Mouse (Mus musculus): ENCODE data around the gene Hoxb8. TPM values are rescaled to one million over a fixed set of nuclear protein-coding genes. Genes with fewer than 3 reads are reported as not detected.

Hoxb8 gene
- total RNA-seq, 2 experiments from 2014 or later, result not detected

GRCm38 (mm10) chr11:96314671-96315343 is 33.1 kb downstream of the Hoxb8 start:
- Histone ChIP-seq H3K4me3 (no peak overlapping the region), H3K27ac (no peak overlapping the region)
- no peak for TF ChIP-seq CTCF (IDR thresholded peaks at IDR 0.05)
- intact Hi-C loops (cut with DNase I), result loop anchor here (5.0 to 10.0 kb wide), 3 partner anchors 37 to 310 kb away; partner anchors contain the start of genes Hoxb2 and Igf2bp1
- no peak for DNase-seq (ENCODE audit: extremely low spot score in 1 of 2, low spot score in 2 of 2)

- intact Hi-C loops (cut with DNase I), result loop anchor here (5.0 to 10.0 kb wide), 2 partner anchors 37 to 311 kb away; partner anchors contain the start of genes Hoxb2 and Igf2bp1
- H3K27ac ChIP-seq, result no peak overlapping the region
Measured at GRCm38 (mm10) chr11:96315344-96315681, 33.6 kb downstream of the Hoxb8 start.

GRCm38 (mm10) chr11:96316696-96317607 is 35.2 kb downstream of the Hoxb8 start:
- H3K4me3 ChIP-seq, result no peak overlapping the region
- H3K27ac ChIP-seq, result no peak overlapping the region
- TF ChIP-seq CTCF (IDR thresholded peaks at IDR 0.05), result no peak
- intact Hi-C loops (cut with DNase I), result loop anchor here (5.0 to 10.0 kb wide), 2 partner anchors 35 to 312 kb away; partner anchors contain the start of genes Hoxb2 and Igf2bp1
- no peak for DNase-seq (ENCODE audit: extremely low spot score in 1 of 2, low spot score in 2 of 2)

More at GRCm38 (mm10) chr11:96315344-96315681, 33.6 kb downstream of the Hoxb8 start:
- no peak for TF ChIP-seq CTCF (IDR thresholded peaks at IDR 0.05)
- no peak for DNase-seq (ENCODE audit: extremely low spot score in 1 of 2, low spot score in 2 of 2)
- H3K4me3 ChIP-seq, result no peak overlapping the region

GRCm38 (mm10) chr11:96317608-96318367 is 36.1 kb downstream of the Hoxb8 start, which contains the start of gene Hoxb4:
Gene Hoxb4 (plus strand): TSS chr11:96318267.
- Histone ChIP-seq H3K27ac (no peak within 1 kb of the TSS), H3K4me3 (no peak within 1 kb of the TSS)
- intact Hi-C loops (cut with DNase I), result loop anchor here (5.0 to 10.0 kb wide), 2 partner anchors 35 to 313 kb away; partner anchors contain the start of genes Hoxb2 and Igf2bp1

GRCm38 (mm10) chr11:96318368-96319070 is 36.8 kb downstream of the Hoxb8 start:
- intact Hi-C loops (cut with DNase I), result loop anchor here (5.0 to 10.0 kb wide), 2 partner anchors 34 to 314 kb away; partner anchors contain the start of genes Hoxb2 and Igf2bp1
- no peak for DNase-seq (ENCODE audit: extremely low spot score in 1 of 2, low spot score in 2 of 2)
- TF ChIP-seq CTCF (IDR thresholded peaks at IDR 0.05), result no peak
- H3K4me3 ChIP-seq, result no peak overlapping the region
- no peak overlapping the region for H3K27ac ChIP-seq

More at GRCm38 (mm10) chr11:96317608-96318367, 36.1 kb downstream of the Hoxb8 start, which contains the start of gene Hoxb4:
- DNase-seq (ENCODE audit: extremely low spot score in 1 of 2, low spot score in 2 of 2), result no peak
- TF ChIP-seq CTCF (IDR thresholded peaks at IDR 0.05), result no peak

GRCm38 (mm10) chr11:96319071-96319902 is 37.6 kb downstream of the Hoxb8 start:
- intact Hi-C loops (cut with DNase I), result loop anchor here (5.0 to 10.0 kb wide), 2 partner anchors 33 to 314 kb away; partner anchors contain the start of genes Hoxb2 and Igf2bp1
- no peak overlapping the region for H3K4me3 ChIP-seq
- TF ChIP-seq CTCF (IDR thresholded peaks at IDR 0.05), result no peak
- DNase-seq (ENCODE audit: extremely low spot score in 1 of 2, low spot score in 2 of 2), result no peak
- no peak overlapping the region for H3K27ac ChIP-seq

- no peak for DNase-seq (ENCODE audit: extremely low spot score in 1 of 2, low spot score in 2 of 2)
- Histone ChIP-seq H3K4me3 (no peak overlapping the region), H3K27ac (no peak overlapping the region)
- intact Hi-C loops (cut with DNase I), result loop anchor here (5.0 to 10.0 kb wide), 3 partner anchors 32 to 315 kb away; partner anchors contain the start of genes Hoxb2 and Igf2bp1
- no peak for TF ChIP-seq CTCF (IDR thresholded peaks at IDR 0.05)
Measured at GRCm38 (mm10) chr11:96319910-96320309, 38.2 kb downstream of the Hoxb8 start.

GRCm38 (mm10) chr11:96320688-96321087 is 39.0 kb downstream of the Hoxb8 start:
- intact Hi-C loops (cut with DNase I), result loop anchor here (5.0 kb wide), 1 partner anchor 118 kb away; no protein-coding TSS in a partner anchor
- no peak for DNase-seq (ENCODE audit: extremely low spot score in 1 of 2, low spot score in 2 of 2)
- H3K4me3 ChIP-seq, result no peak overlapping the region
- TF ChIP-seq CTCF (IDR thresholded peaks at IDR 0.05), result no peak
- H3K27ac ChIP-seq, result no peak overlapping the region

GRCm38 (mm10) chr11:96321846-96322245 is 40.1 kb downstream of the Hoxb8 start:
- Histone ChIP-seq H3K27ac (no peak overlapping the region), H3K4me3 (no peak overlapping the region)
- TF ChIP-seq CTCF (IDR thresholded peaks at IDR 0.05), result no peak
- intact Hi-C loops (cut with DNase I), result loop anchor here (5.0 kb wide), 1 partner anchor 120 kb away; no protein-coding TSS in a partner anchor
- DNase-seq (ENCODE audit: extremely low spot score in 1 of 2, low spot score in 2 of 2), result no peak
